21 mouse cellular contexts compared by ENCODE assay signal in the genomic region with DNA sequence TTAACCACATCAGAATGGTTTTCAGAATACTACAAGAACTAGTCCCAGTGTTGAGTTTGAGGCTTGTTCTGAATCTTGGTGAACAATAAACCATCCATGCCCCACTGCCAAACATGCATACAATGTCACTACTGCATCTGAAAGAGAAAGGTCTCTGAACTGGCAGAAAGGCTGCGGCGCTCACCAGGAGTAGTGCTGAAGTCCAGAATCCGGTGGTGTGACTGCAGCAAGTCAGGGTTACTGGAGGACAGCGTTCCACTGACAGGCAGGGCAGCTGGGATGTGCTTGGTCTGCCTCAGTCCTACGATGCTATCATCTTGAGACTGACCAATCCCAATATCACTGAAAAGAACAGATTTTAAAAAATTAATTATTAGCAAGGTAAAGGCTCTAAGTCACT.
"Had no signal": no experiment of that assay in that cellular context is flagged by ENCODE, and none has a peak within 500 bp of the region (broad histone marks: within the 10 kb centered on the region; RNA-seq: fewer than 3 reads in every experiment).

No protein-coding gene starts in this region.

- H3K27me3 ChIP-seq: intestine, embryonic 15.5 days; limb, embryonic 12.5 days; limb, embryonic 15.5 days; lung, embryonic 15.5 days; megakaryocyte, embryonic 14.5 days; midbrain, embryonic 13.5 days; neural tube, embryonic 13.5 days; stomach, embryonic 15.5 days had no signal

- H3K27ac ChIP-seq: intestine, embryonic 15.5 days; kidney, postnatal 0 days; limb, embryonic 12.5 days; limb, embryonic 15.5 days; liver, embryonic 14.5 days; lung, embryonic 15.5 days; midbrain, embryonic 10.5 days; midbrain, embryonic 13.5 days; neural tube, embryonic 13.5 days; stomach, embryonic 15.5 days had no signal

- ATAC-seq: intestine, embryonic 15.5 days; midbrain, embryonic 13.5 days; midbrain, embryonic 16.5 days had no signal

- H3K9ac ChIP-seq: intestine, embryonic 15.5 days; limb, embryonic 12.5 days; limb, embryonic 15.5 days; liver, embryonic 14.5 days; lung, embryonic 15.5 days; midbrain, embryonic 13.5 days; neural tube, embryonic 13.5 days; stomach, embryonic 15.5 days had no signal

- H3K4me3 ChIP-seq: intestine, embryonic 15.5 days; limb, embryonic 12.5 days; limb, embryonic 15.5 days; lung, embryonic 15.5 days; megakaryocyte, embryonic 14.5 days; midbrain, embryonic 10.5 days; midbrain, embryonic 13.5 days; myocyte; neural tube, embryonic 13.5 days; stomach, embryonic 15.5 days had no signal

- DNase-seq: kidney, adult 11 months; left cerebral cortex, postnatal 4 days; lung, adult 18-20 months; lung, postnatal 10 days; lung, postnatal 36 days; right cerebral cortex, postnatal 25 days; spleen, adult 18-20 months; thymus, postnatal 25 days had no signal

- H3K4me1 ChIP-seq: intestine, embryonic 15.5 days; limb, embryonic 12.5 days; limb, embryonic 15.5 days; lung, embryonic 15.5 days; megakaryocyte, embryonic 14.5 days; midbrain, embryonic 10.5 days; midbrain, embryonic 13.5 days; neural tube, embryonic 13.5 days; stomach, embryonic 15.5 days had no signal

- H3K9me3 ChIP-seq: intestine, embryonic 15.5 days; limb, embryonic 12.5 days; limb, embryonic 15.5 days; lung, embryonic 15.5 days; megakaryocyte, embryonic 14.5 days; midbrain, embryonic 10.5 days; midbrain, embryonic 13.5 days; neural tube, embryonic 13.5 days; stomach, embryonic 15.5 days had no signal

- H3K4me2 ChIP-seq: intestine, embryonic 15.5 days; limb, embryonic 12.5 days; limb, embryonic 15.5 days; lung, embryonic 15.5 days; midbrain, embryonic 13.5 days; neural tube, embryonic 13.5 days; stomach, embryonic 15.5 days had no signal
